Mouse (Mus musculus) C2C12 (cell line): ENCODE measurements around the gene Dhps. TPM values are rescaled to one million over a fixed set of nuclear protein-coding genes. Genes with fewer than 3 reads are reported as not detected.

Source experiments
- H3K27me3 ChIP-seq: one replicate; pipeline ENCODE4 v1.6.1; 2011; ENCODE audit not compliant: control insufficient read depth, insufficient read depth, insufficient read length
- H3K36me3 ChIP-seq: one replicate; pipeline ENCODE4 v1.6.1; 2011; ENCODE audit not compliant: control insufficient read depth, insufficient read depth
- H3K4me3 ChIP-seq: one replicate; pipeline ENCODE4 v1.5.1; 2011; ENCODE audit warnings: mild to moderate bottlenecking, control low read depth; ENCODE audit not compliant: poor library complexity, insufficient read depth, severe bottlenecking
- H3K79me2 ChIP-seq: one replicate; pipeline ENCODE4 v1.6.1; 2011; ENCODE audit not compliant: control insufficient read depth, insufficient read depth
- H3K79me3 ChIP-seq: one replicate; pipeline ENCODE4 v1.6.1; 2011; ENCODE audit warnings: low read depth, control low read depth
- H3ac ChIP-seq: one replicate; pipeline ENCODE3; 2011; ENCODE audit warnings: low read depth; ENCODE audit not compliant: control insufficient read depth, insufficient read length
- CEBPB ChIP-seq: IDR thresholded peaks from one replicate; pipeline ENCODE4 v1.6.1; 2011; ENCODE audit warnings: low read depth, mild to moderate bottlenecking, control low read depth, moderate library complexity
- CTCF ChIP-seq: IDR thresholded peaks from one replicate; pipeline ENCODE4 v1.5.1; 2011; ENCODE audit not compliant: control insufficient read depth, insufficient read depth, insufficient read length
- FOSL1 ChIP-seq: IDR thresholded peaks from one replicate; pipeline ENCODE4 v1.8.0; 2011; ENCODE audit warnings: mild to moderate bottlenecking, low read length; ENCODE audit not compliant: poor library complexity, insufficient read depth, severe bottlenecking
- MAX ChIP-seq: IDR thresholded peaks from one replicate; pipeline ENCODE4 v1.6.1; 2011; ENCODE audit warnings: mild to moderate bottlenecking, control low read depth
- MYOD1 ChIP-seq: IDR thresholded peaks from one replicate; pipeline ENCODE4 v1.6.1; 2011; ENCODE audit warnings: low read depth; ENCODE audit not compliant: control insufficient read depth, insufficient read length
- MYOG ChIP-seq: IDR thresholded peaks from one replicate; pipeline ENCODE4 v1.6.1; 2011; ENCODE audit not compliant: control insufficient read depth, insufficient read length; ENCODE audit errors: extremely low read depth
- USF1 ChIP-seq: IDR thresholded peaks from one replicate; pipeline ENCODE4 v1.6.1; 2011; ENCODE audit warnings: low read depth, mild to moderate bottlenecking, control low read depth, moderate library complexity
- polyA plus RNA-seq: library from polyadenylated mRNA; unstranded; fragments of >200 nt; fragmentation: generic; extraction: Trizol; gene quantifications from one replicate; pipeline ENCODE4 v1.2.1, GENCODE M21; 2012; ENCODE audit warnings: missing spikeins

The Dhps gene
- polyA plus RNA-seq, 1 experiment, result 123 TPM

- peaks cover 7% of the 10 kb centered on the region for H3K79me3 ChIP-seq
- H3ac ChIP-seq, result no peak overlapping the region
- H3K4me3 ChIP-seq, result no peak overlapping the region
- H3K36me3 ChIP-seq, result peaks cover 3% of the 10 kb centered on the region
- H3K79me2 ChIP-seq, result peaks cover 9% of the 10 kb centered on the region
- H3K27me3 ChIP-seq, result no peaks in the 10 kb centered on the region
- TF ChIP-seq USF1, result no peak
- TF ChIP-seq MYOD1, result no peak
- no peak for TF ChIP-seq MYOG
- TF ChIP-seq FOSL1, result no peak
- TF ChIP-seq MAX, result no peak
- no peak for TF ChIP-seq CEBPB
- TF ChIP-seq CTCF, result no peak
Observed at GRCm38 (mm10) chr8:85067155-85067554, 4.4 kb upstream of the Dhps start.

DNA sequence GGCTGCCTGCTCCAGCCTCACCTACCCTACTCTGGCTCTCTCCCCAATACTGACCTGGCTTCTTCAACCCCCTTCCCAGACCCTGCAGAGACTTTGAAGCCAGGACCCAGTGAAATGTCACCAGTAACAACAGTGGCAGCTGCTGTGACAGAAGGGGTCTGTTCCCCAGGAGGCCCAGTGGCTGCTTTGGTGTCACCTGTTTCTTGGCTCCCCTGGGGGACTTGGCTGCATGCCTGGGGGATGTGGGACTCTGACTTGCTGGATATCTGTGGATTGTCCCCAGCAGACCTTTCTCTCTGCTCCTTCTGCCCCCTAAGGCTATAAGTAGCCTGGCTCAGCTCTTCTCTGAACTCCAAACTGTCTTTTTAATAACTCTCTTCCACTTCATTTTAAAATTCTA lies 3.6 kb upstream of the Dhps start, which contains the start of gene Gm5741:
TSS of gene Gm5741 (minus strand) at position 1 of the 400 bp plus-strand sequence.
- no peak within 1 kb of the TSS for H3K4me3 ChIP-seq
- H3K79me2 ChIP-seq, result peaks cover 12% of the 10 kb centered on the region
- peaks cover 3% of the 10 kb centered on the region for H3K36me3 ChIP-seq
- TF ChIP-seq FOSL1 (no peak), MYOD1 (no peak), CEBPB (no peak), CTCF (no peak), MYOG (no peak), MAX (no peak), USF1 (no peak)
- no peak within 1 kb of the TSS for H3ac ChIP-seq
- peaks cover 5% of the 10 kb centered on the region for H3K79me3 ChIP-seq
- H3K27me3 ChIP-seq, result no peaks in the 10 kb centered on the region

- Histone ChIP-seq H3K79me2 (peaks cover 32% of the 10 kb centered on the region), H3K79me3 (peaks cover 11% of the 10 kb centered on the region), H3ac (no peak overlapping the region), H3K36me3 (peaks cover 34% of the 10 kb centered on the region), H3K27me3 (no peaks in the 10 kb centered on the region), H3K4me3 (peak overlapping the region; percentile 95)
- TF ChIP-seq MYOG, result no peak
- TF ChIP-seq CEBPB, result no peak
Observed at GRCm38 (mm10) chr8:85071041-85071440, 516 bp upstream of the Dhps start.

DNA sequence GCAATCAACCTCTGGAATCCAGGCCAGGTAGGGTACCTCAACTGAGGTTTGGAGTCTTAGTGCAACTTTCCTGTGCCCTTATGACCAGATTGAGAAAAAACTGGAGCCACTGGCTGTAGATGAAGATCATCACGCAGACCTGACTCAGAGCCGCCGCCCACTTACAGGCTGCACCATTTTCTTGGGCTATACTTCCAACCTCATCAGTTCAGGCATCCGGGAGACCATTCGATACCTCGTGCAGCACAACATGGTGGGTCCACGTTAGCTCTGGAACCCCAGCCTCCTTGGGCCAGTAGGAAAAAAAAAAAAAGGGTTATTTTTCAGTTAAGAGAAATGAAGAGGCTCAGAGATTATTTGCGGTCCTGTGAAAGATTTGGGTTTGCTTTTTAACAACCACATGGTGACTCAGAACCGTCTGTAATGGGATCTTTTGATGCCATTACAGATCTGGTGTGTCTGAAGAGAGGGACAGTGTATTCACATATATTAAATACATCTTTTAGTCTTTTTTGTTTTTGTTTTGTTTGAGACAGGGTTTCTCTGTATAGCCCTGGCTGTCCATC lies 890 bp downstream of the Dhps start:
- peak overlapping the region; percentile 95 for H3K4me3 ChIP-seq
- peaks cover 11% of the 10 kb centered on the region for H3K79me3 ChIP-seq
- TF ChIP-seq MYOG (no peak), FOSL1 (no peak), USF1 (no peak), CTCF (no peak), MAX (no peak), MYOD1 (no peak), CEBPB (no peak)
- peaks cover 32% of the 10 kb centered on the region for H3K79me2 ChIP-seq
- H3K27me3 ChIP-seq, result no peaks in the 10 kb centered on the region
- H3ac ChIP-seq, result peak overlapping the region; percentile 63
- H3K36me3 ChIP-seq, result peaks cover 45% of the 10 kb centered on the region

- Histone ChIP-seq H3ac (peak overlapping the region; percentile 57), H3K36me3 (peaks cover 50% of the 10 kb centered on the region), H3K79me3 (peaks cover 11% of the 10 kb centered on the region), H3K4me3 (no peak overlapping the region), H3K79me2 (peaks cover 32% of the 10 kb centered on the region), H3K27me3 (no peaks in the 10 kb centered on the region)
- TF ChIP-seq MYOG (no peak), MAX (no peak), USF1 (no peak), MYOD1 (no peak), CEBPB (no peak), CTCF (no peak), FOSL1 (no peak)
Observed at GRCm38 (mm10) chr8:85073041-85073612, 1.6 kb downstream of the Dhps start.

- TF ChIP-seq CTCF (no peak), MAX (no peak)
- Histone ChIP-seq H3K79me3 (peaks cover 13% of the 10 kb centered on the region), H3ac (no peak overlapping the region), H3K27me3 (no peaks in the 10 kb centered on the region), H3K4me3 (no peak overlapping the region), H3K36me3 (peaks cover 59% of the 10 kb centered on the region), H3K79me2 (peaks cover 32% of the 10 kb centered on the region)
Observed at GRCm38 (mm10) chr8:85074167-85074566, 2.6 kb downstream of the Dhps start.
